Mouse (Mus musculus): ENCODE data around the gene Adcy9.
"Not testable (repeated sequence)": the region's sequence is repeated elsewhere in the genome, so short reads cannot be mapped to it uniquely, and the experiment has no call there.

Adcy9 gene

GRCm38 (mm10) chr16:4267857-4268666, 152.2 kb downstream of the Adcy9 start:
- peak; percentile 90 for DNase-seq

GRCm38 (mm10) chr16:4267453-4267852, 152.8 kb downstream of the Adcy9 start:
- DNase-seq = no peak

GRCm38 (mm10) chr16:4265351-4265750, 154.9 kb downstream of the Adcy9 start:
- no peak for DNase-seq

GRCm38 (mm10) chr16:4263486-4263885, 156.8 kb downstream of the Adcy9 start:
- DNase-seq = no peak

- no peak for DNase-seq
Observed at GRCm38 (mm10) chr16:4257546-4257945, 162.8 kb downstream of the Adcy9 start.

GRCm38 (mm10) chr16:4248791-4249190, 171.5 kb downstream of the Adcy9 start:
- DNase-seq = no peak

- not testable (repeated sequence) for DNase-seq
Observed at GRCm38 (mm10) chr16:4245241-4245640, 175.1 kb downstream of the Adcy9 start.

Data from lung, postnatal 4 days (tissue).